Mouse (Mus musculus) forebrain, embryonic 15.5 days (tissue): ENCODE results near the gene Gpatch1. TPM values are rescaled to one million over a fixed set of nuclear protein-coding genes. Genes with fewer than 3 reads are reported as not detected.
"Not testable (repeated sequence)": the region's sequence is repeated elsewhere in the genome, so short reads cannot be mapped to it uniquely, and the experiment has no call there.

ENCODE experiments used
- ATAC-seq: fragments of 200-750 bp; cut with Nextera tagmentation; replicated peaks from 2 replicates; pipeline ENCODE4 v1.8.0; 2017; ENCODE audit warnings: mild to moderate bottlenecking, moderate TSS enrichment, moderate library complexity
- H3K27ac ChIP-seq: fragments of 300-500 bp; sonication (generic); replicated peaks from 2 replicates; pipeline ENCODE4 v1.5.1; 2015; ENCODE audit warnings: mild to moderate bottlenecking, inconsistent platforms
- H3K27me3 ChIP-seq: fragments of 300-500 bp; sonication (generic); 2 replicates; pipeline ENCODE4 v1.6.1; 2015; ENCODE audit warnings: inconsistent platforms
- H3K36me3 ChIP-seq: fragments of 300-500 bp; sonication (generic); 2 replicates; pipeline ENCODE4 v1.6.1; 2015; ENCODE audit warnings: mild to moderate bottlenecking, inconsistent platforms
- H3K4me1 ChIP-seq: fragments of 300-500 bp; sonication (generic); 2 replicates; pipeline ENCODE4 v1.6.1; 2015; ENCODE audit warnings: inconsistent platforms
- H3K4me2 ChIP-seq: fragments of 300-500 bp; sonication (generic); replicated peaks from 2 replicates; pipeline ENCODE4 v1.6.1; 2015; ENCODE audit warnings: mild to moderate bottlenecking, inconsistent platforms
- H3K4me3 ChIP-seq: fragments of 300-500 bp; sonication (generic); 2 replicates; pipeline ENCODE4 v1.5.1; 2015; ENCODE audit warnings: mild to moderate bottlenecking, inconsistent platforms
- H3K9ac ChIP-seq: fragments of 300-500 bp; sonication (generic); replicated peaks from 2 replicates; pipeline ENCODE4 v1.6.1; 2015; ENCODE audit warnings: mild to moderate bottlenecking, inconsistent platforms
- H3K9me3 ChIP-seq: fragments of 300-500 bp; sonication (generic); 2 replicates; pipeline ENCODE4 v1.6.1; 2016; ENCODE audit warnings: inconsistent platforms
- WGBS: fragments of 180-500 bp; shearing (Covaris S2); methylation state at CpG from one replicate; pipeline ENCODE4 v1.1.7; 2015; ENCODE audit warnings: mixed read lengths; 5-methylcytosine and 5-hydroxymethylcytosine counted together
- polyA plus RNA-seq: library from polyadenylated mRNA; unstranded; fragments of >200 nt; fragmentation: Nextera tagmentation; extraction: Ambion mirVana; gene quantifications from 2 replicates; pipeline ENCODE4 v1.2.1, GENCODE M21; 2015

The Gpatch1 gene
- polyA plus RNA-seq, 1 experiment from 2014 or later, result 25.2 TPM

- not testable (repeated sequence) for H3K27me3 ChIP-seq, H3K27ac ChIP-seq, H3K9ac ChIP-seq, H3K4me2 ChIP-seq, H3K36me3 ChIP-seq, H3K9me3 ChIP-seq, ATAC-seq, H3K4me3 ChIP-seq
- WGBS, result 68% methylated on average over 3 of the region's 3 CpGs
- H3K4me1 ChIP-seq, result peaks cover 16% of the 10 kb centered on the region
These were observed 981 bp upstream of the Gpatch1 start for GRCm38 (mm10) chr7:35319221-35319620.

DNA sequence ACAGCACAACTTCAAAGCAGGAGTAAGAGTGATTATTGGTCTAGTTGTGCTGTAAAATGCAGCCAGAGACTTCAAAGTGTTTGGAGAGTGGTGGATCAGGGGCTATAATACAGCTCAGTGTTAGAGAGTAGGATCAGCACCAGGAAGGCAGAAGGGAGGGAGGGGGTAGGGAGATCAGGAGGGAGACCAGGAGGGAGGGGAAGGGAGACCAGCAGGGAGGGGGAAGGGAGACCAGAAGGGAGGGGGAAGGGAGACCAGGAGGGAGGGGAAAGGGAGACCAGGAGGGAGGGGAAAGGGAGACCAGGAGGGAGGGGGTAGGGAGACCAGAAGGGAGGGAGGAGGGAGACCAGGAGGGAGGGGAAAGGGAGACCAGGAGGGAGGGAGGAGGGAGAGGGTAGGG is 4.1 kb downstream of the Gpatch1 start:
- no peak overlapping the region for H3K4me3 ChIP-seq
- H3K9ac ChIP-seq, result no peak overlapping the region
- ATAC-seq, result no peak
- H3K4me2 ChIP-seq, result no peak overlapping the region
- peaks cover 11% of the 10 kb centered on the region for H3K36me3 ChIP-seq
- peaks cover 9% of the 10 kb centered on the region for H3K4me1 ChIP-seq
- no peaks in the 10 kb centered on the region for H3K9me3 ChIP-seq
- no peaks in the 10 kb centered on the region for H3K27me3 ChIP-seq
- no peak overlapping the region for H3K27ac ChIP-seq

- H3K9ac ChIP-seq, result no peak overlapping the region
- H3K4me3 ChIP-seq, result no peak overlapping the region
- no peak overlapping the region for H3K4me2 ChIP-seq
- H3K4me1 ChIP-seq, result no peaks in the 10 kb centered on the region
- peaks cover 33% of the 10 kb centered on the region for H3K36me3 ChIP-seq
- H3K9me3 ChIP-seq, result no peaks in the 10 kb centered on the region
- no peak overlapping the region for H3K27ac ChIP-seq
- no peak for ATAC-seq
- H3K27me3 ChIP-seq, result no peaks in the 10 kb centered on the region
- 100% methylated on average over 3 of the region's 3 CpGs for WGBS
These were observed 7.0 kb downstream of the Gpatch1 start for GRCm38 (mm10) chr7:35311214-35311613.

DNA sequence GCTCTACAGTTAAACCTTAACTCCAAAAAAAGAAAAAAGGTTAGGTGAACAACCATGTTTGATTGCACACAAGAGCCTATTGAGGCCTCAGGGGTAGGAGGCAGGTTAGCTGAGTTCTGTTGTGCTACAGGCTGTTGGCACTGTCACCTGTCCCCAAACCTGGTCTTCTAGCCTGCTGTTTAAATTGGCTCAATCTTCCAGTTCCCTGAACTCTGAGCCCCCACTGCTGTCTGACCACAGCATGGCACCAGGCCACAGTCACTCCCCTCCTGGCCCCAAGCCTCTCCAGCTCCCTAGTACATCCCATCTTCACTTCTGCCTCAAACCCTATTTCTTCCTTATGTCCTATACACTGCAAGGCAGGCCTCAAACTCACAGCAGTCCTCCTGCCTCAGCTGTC is 17.4 kb downstream of the Gpatch1 start:
- H3K4me2 ChIP-seq, result no peak overlapping the region
- no peaks in the 10 kb centered on the region for H3K27me3 ChIP-seq
- H3K36me3 ChIP-seq, result peaks cover 76% of the 10 kb centered on the region
- H3K4me3 ChIP-seq, result no peak overlapping the region
- no peak overlapping the region for H3K27ac ChIP-seq
- no peak for ATAC-seq
- H3K9me3 ChIP-seq, result no peaks in the 10 kb centered on the region
- no peaks in the 10 kb centered on the region for H3K4me1 ChIP-seq
- no peak overlapping the region for H3K9ac ChIP-seq

GRCm38 (mm10) chr7:35299656-35300055 is 18.6 kb downstream of the Gpatch1 start:
- Histone ChIP-seq H3K27me3 (no peaks in the 10 kb centered on the region), H3K4me3 (no peak overlapping the region), H3K36me3 (peaks cover 76% of the 10 kb centered on the region), H3K4me2 (no peak overlapping the region), H3K27ac (no peak overlapping the region), H3K9ac (no peak overlapping the region), H3K4me1 (no peaks in the 10 kb centered on the region), H3K9me3 (no peaks in the 10 kb centered on the region)
- no peak for ATAC-seq
- 77% methylated on average over 8 of the region's 8 CpGs for WGBS

DNA sequence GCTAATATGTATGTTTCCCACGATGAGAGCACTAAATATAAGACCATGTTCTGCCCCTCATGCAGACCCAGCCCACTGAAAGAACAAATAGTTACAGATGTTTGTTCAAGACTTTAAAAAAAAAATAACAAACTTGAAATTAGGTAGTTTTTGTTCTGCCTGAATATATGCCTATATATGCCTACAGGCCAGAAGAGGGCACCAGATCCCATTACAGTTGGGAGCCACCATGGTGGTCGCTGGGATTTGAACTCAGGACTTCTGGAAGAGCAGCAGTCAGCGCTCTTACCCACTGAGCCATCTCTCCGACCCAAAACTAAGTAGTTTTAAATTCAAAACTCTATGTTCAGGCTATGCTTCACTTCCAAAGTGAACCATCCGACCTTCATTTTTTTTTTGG is 20.4 kb downstream of the Gpatch1 start:
- H3K9me3 ChIP-seq, result no peaks in the 10 kb centered on the region
- 96% methylated on average over 5 of the region's 5 CpGs for WGBS
- H3K9ac ChIP-seq, result no peak overlapping the region
- no peak overlapping the region for H3K4me2 ChIP-seq
- H3K4me1 ChIP-seq, result no peaks in the 10 kb centered on the region
- H3K27me3 ChIP-seq, result no peaks in the 10 kb centered on the region
- no peak for ATAC-seq
- no peak overlapping the region for H3K27ac ChIP-seq
- peaks cover 82% of the 10 kb centered on the region for H3K36me3 ChIP-seq
- no peak overlapping the region for H3K4me3 ChIP-seq

DNA sequence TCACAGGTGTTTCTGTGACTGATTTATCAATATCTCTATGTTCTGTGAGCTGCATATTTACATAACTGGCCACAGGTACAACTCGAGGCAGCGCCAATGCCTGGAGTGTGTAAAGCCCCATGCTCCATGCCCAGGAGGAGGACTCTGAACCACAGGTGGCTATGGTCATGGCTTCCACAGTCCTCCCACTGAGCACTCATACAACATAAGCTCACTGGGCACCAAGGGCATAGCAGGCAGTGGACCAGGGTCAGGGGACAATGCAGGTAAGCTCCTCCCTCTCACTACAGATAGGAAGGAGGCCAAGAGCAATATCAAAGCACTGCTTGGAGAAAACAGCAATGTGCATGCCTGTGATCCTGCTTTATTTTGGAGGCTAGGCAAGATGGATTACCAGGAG is 22.6 kb downstream of the Gpatch1 start:
- Histone ChIP-seq H3K9ac (no peak overlapping the region), H3K4me3 (no peak overlapping the region), H3K36me3 (peaks cover 84% of the 10 kb centered on the region), H3K27me3 (no peaks in the 10 kb centered on the region), H3K4me2 (no peak overlapping the region), H3K27ac (no peak overlapping the region), H3K4me1 (no peaks in the 10 kb centered on the region), H3K9me3 (no peaks in the 10 kb centered on the region)
- 94% methylated on average over 2 of the region's 2 CpGs for WGBS
- no peak for ATAC-seq

GRCm38 (mm10) chr7:35293464-35293863 is 24.8 kb downstream of the Gpatch1 start:
- ATAC-seq, result no peak
- Histone ChIP-seq H3K27me3 (no peaks in the 10 kb centered on the region), H3K27ac (no peak overlapping the region), H3K4me2 (no peak overlapping the region), H3K9ac (no peak overlapping the region), H3K9me3 (no peaks in the 10 kb centered on the region), H3K36me3 (peaks cover 90% of the 10 kb centered on the region), H3K4me3 (no peak overlapping the region), H3K4me1 (no peaks in the 10 kb centered on the region)
- WGBS, result 90% methylated on average over 13 of the region's 13 CpGs

DNA sequence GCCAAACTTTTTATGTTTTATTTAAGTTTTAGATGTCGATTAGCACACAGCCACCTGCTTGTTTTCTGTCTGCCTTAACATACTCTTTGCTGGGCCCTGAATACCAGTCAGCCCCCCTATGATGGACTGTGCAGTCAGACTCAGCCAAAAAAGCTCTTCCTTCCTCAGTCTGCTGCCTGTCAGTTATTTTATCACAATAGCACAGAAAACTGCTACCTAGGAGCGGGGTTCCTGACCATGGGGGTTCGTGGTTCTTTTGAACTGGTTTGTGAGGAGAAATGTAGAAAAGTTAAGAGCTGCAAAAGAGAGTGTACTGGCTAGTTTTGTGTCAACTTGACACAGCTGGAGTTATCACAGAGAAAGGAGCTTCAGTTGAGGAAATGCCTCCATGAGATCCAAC is 39.3 kb downstream of the Gpatch1 start:
- no peak for ATAC-seq
- peaks cover 74% of the 10 kb centered on the region for H3K36me3 ChIP-seq
- H3K27me3 ChIP-seq, result no peaks in the 10 kb centered on the region
- H3K4me2 ChIP-seq, result no peak overlapping the region
- no peak overlapping the region for H3K9ac ChIP-seq
- no peak overlapping the region for H3K4me3 ChIP-seq
- H3K4me1 ChIP-seq, result no peaks in the 10 kb centered on the region
- WGBS, result 85% methylated on average over 3 of the region's 3 CpGs
- peaks cover 18% of the 10 kb centered on the region for H3K9me3 ChIP-seq
- no peak overlapping the region for H3K27ac ChIP-seq

DNA sequence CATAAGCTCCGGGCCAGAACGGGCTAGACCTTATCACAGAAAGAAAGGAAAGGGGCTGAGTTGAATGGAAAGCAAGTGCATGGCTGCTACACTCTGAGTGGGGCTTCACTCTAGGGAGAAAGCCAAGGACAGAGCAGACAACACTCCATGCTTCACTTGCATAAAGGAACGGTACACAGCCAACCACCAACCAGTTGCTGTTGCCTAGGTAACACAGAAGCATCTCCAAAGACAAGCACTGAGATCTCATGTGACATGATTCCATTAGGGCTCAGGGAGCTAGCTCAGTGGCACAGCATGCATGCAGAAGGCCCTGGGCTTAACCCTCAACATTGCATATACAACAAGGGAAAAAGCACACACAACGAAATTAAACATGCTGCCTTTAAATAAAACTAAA is 40.8 kb downstream of the Gpatch1 start:
- H3K4me3 ChIP-seq, result no peak overlapping the region
- ATAC-seq, result no peak
- H3K27me3 ChIP-seq, result no peaks in the 10 kb centered on the region
- no peak overlapping the region for H3K27ac ChIP-seq
- H3K4me1 ChIP-seq, result no peaks in the 10 kb centered on the region
- WGBS, result 42% methylated on average over 4 of the region's 4 CpGs
- H3K9me3 ChIP-seq, result peaks cover 18% of the 10 kb centered on the region
- no peak overlapping the region for H3K9ac ChIP-seq
- no peak overlapping the region for H3K4me2 ChIP-seq
- peaks cover 60% of the 10 kb centered on the region for H3K36me3 ChIP-seq

- Histone ChIP-seq H3K27me3 (no peaks in the 10 kb centered on the region), H3K9me3 (0 out of 2 replicates have a peak, but pooled peaks cover 3% of the 10 kb centered on the region), H3K4me2 (peak overlapping the region; percentile 54), H3K4me1 (peaks cover 9% of the 10 kb centered on the region), H3K4me3 (peak overlapping the region; percentile 33), H3K36me3 (peaks cover 4% of the 10 kb centered on the region; the same call in 1 of the 2 replicates), H3K9ac (peak overlapping the region; percentile 35; the same call in 1 of the 2 replicates), H3K27ac (no peak overlapping the region)
- 10% methylated on average over 21 of the region's 21 CpGs for WGBS
- peak; percentile 64; the same call in 1 of the 2 replicates for ATAC-seq
These were observed 48.7 kb downstream of the Gpatch1 start for GRCm38 (mm10) chr7:35269443-35270024.

GRCm38 (mm10) chr7:35267841-35268240 is 50.4 kb downstream of the Gpatch1 start:
- H3K27ac ChIP-seq, result no peak overlapping the region
- no peak for ATAC-seq
- H3K9ac ChIP-seq, result no peak overlapping the region
- H3K4me3 ChIP-seq, result no peak overlapping the region
- no peaks in the 10 kb centered on the region for H3K9me3 ChIP-seq
- no peaks in the 10 kb centered on the region for H3K36me3 ChIP-seq
- H3K4me2 ChIP-seq, result no peak overlapping the region
- WGBS, result 65% methylated on average over 5 of the region's 5 CpGs
- peaks cover 9% of the 10 kb centered on the region for H3K4me1 ChIP-seq
- H3K27me3 ChIP-seq, result no peaks in the 10 kb centered on the region

DNA sequence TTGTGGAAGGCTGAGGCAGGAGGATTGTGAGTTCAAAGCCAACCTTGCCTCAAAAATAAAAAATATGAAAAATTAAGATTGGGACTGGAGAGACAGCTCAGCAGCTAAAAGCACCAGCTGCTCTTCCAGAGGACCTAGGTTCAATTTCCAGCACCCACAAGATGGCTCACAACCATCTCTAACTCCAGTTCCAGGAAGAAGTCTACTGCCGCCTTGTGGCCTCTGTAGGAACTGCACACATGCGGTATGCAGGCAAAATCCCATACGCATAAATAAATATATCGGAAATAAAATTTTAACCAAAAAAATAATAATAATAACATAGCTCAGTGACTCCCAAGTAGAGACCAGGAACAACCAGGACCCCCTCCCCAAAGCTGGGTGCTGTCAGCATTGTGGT is 51.6 kb downstream of the Gpatch1 start:
- Histone ChIP-seq H3K9me3 (no peaks in the 10 kb centered on the region), H3K9ac (no peak overlapping the region), H3K27ac (no peak overlapping the region), H3K4me3 (no peak overlapping the region), H3K27me3 (no peaks in the 10 kb centered on the region), H3K4me1 (peaks cover 9% of the 10 kb centered on the region), H3K4me2 (no peak overlapping the region), H3K36me3 (no peaks in the 10 kb centered on the region)
- ATAC-seq, result no peak
- WGBS, result 83% methylated on average over 4 of the region's 4 CpGs
